Mouse (Mus musculus): ENCODE data around the gene Cavin3.

DNA sequence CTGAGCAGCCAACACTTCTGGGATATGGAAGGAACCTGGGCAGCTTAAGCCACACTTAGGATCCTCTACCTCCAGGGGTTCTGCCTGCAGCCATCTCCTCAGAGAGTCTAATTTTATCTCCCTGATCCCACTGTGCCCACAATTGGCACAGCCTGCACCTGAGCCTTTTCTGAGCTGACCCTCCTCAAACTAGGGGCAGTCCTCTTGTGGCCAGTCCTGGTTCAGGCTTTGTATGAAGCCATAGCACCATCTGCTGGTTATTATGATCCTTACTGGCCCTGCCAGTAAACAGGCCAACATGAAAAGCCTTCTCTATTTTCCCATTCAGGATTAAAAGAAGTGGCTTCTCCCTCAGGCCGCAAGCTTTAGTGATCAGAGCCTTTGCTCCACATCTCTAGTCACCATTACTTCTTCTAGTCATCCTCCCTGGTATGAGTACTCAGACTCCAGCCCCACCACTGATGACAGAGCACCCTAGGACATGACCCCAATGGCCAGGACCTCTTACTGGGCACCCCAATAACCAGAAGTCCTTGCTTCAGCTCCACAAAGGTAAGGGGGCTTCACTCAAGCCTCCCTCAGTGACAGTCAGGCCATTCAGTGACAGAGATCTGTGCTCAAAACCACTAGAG, 45.3 kb upstream of the Cavin3 start:
- TF ChIP-seq CTCF (IDR thresholded peaks at IDR 0.05; ENCODE audit: control insufficient read depth, insufficient read depth, insufficient replicate concordance, low read depth, low read length): peak; percentile 23; the same call in 1 of the 2 replicates
- TF ChIP-seq POLR2A (IDR thresholded peaks at IDR 0.05; ENCODE audit: control insufficient read depth, low read depth, low read length): no peak
